Mouse (Mus musculus) left cerebral cortex, adult 11 months (tissue): Measurements from ENCODE around the gene Fryl.

Experiments
- DNase-seq: peaks from one replicate; pipeline ENCODE4 v3.0.0; 2022; ENCODE audit warnings: low spot score

The Fryl gene

DNA sequence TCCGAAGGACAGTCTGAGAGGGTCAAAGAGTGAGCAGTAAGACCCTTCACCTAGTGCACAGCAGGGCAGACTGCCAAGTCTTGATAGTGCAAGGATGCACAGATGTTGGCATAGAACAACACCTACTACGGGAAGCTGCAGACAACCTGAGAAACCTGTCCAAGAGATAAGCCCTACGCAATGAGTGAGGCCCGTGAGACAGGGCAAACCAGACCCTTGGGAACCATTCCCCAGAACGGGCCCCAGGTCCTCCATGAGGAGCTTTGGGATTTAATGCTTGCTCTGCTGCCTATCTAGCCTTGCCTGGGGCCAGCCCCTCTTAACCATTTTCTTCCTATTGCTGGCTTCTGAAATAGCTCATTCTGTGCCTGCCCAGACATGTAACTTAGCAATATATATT is 99.4 kb downstream of the Fryl start:
- no peak for DNase-seq

DNA sequence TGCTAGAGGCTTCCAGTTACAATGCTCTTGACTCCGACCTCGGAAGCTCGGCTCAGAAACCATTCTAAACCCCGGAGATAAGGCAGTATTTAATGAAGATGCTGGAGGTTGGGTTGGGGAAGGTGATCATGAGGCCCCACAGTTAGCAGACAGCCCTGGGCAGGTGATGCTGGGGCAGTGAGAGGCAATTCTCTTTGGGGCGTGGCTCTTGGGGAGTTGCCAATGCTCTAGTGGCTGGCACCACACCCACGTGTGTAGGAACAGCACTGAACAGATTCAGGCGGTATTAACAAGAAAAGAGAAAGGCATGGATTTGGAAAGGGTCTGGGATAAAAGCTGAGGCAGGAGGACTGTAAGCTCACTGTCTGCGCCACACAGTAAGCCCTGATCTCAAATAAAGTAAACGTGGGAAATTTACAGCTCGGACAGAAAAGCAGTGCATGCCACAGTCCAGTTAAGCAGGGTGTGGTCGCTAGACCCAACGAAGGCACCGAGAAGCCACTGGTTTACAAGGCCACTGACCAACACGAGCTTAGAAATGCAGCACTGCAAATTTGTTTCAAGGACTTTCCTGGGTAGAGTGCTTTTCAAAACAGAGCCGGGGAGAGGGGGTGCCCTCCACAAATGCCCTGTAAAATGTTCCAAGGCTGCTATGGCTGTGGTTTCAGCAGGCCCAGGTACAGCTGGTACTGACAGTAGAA is 100.0 kb downstream of the Fryl start:
- no peak for DNase-seq

DNA sequence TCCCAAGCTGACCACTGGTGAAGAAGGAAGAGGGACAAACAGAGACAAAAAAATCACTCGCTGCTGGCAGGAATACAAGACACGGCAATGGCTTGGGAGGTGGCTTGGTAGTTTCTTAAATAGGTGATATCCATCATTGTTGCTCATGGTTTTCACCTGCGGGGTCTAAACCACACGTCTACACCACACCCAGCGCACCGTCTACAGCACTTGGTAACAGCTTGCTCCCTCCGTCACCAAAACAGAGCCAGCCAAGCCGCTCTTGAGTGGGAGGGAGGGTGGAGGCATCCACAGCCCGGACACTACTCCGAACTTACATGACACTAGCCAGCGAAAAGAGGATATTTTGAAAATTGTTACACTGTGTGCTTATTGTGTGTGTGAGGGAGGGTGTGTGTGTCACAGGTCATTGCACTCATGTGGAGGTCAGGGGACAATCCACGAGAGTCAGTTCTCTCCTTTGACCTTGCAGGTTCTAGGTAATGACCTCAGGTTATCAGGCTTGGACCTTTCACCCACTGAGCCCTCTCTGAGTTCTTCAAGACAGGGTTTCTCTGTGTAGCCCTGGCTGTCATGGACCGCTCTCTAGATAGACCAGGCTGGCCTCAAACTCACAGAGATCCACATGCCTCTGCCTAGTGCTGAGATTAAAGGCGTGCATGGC is 102.5 kb downstream of the Fryl start:
- no peak for DNase-seq

DNA sequence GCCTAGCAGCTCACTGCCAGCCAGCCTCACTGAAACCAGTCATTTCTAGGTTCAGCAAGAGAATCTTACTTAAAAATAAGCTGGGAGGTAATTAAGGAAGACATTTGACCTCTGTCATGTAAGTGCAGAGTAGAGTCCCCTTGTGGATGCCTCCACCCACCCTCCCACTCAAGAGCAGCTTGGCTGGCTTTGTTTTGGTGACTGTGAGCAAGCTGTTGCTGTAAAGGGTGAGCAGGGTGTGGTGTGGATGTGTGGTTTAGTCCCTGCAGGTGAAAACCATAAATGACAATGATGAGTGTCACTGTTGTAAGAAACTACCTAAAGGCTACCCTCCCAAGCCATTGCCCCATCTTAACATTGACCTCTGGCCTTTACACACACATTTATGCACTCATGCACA is 104.2 kb downstream of the Fryl start:
- no peak for DNase-seq

DNA sequence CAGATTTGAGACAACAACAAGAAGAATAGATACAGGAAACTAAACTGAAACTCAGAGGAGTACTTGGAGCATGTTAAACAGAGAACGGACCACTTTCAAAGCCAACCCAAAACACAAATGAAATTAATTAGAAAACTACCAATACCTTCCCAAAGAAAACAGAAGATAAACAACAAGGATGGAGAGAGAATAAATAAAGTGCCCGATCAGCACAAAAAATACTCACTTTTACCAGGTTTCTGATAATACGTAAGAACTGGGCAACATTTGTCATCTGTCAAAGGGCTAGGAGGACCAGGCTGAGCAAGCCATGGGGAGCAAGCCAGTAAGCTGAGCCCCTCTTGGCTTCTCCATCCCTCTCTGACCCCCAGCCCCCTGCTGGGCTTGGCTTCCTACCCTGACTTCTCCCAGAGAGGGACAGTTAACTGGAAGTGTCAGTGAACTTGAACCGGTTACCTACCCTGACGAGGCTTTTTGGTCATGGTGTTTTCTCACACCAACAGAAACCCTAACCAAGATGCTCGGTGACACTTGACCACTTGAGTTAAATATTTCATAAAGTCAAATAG is 105.5 kb downstream of the Fryl start:
- DNase-seq: no peak

DNA sequence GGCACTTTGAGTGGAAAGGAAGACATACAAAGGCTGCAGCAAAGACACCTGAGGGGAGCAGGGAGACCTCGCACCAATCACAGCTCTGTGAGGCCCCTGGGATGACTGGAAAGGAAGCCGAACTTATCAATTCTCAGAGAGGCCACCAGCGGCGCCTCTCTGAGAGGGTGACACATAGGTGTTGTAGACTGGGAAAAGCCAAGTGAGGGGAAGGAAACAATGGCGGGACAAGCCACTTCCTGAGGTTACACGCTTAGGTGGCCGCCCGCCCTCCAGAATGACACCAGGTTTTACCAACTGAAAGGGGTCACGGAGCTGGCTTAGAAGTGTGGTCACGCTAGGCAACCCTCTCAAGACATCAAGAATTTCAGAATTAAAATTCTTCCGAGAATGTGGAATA is 111.4 kb downstream of the Fryl start:
- no peak for DNase-seq

DNA sequence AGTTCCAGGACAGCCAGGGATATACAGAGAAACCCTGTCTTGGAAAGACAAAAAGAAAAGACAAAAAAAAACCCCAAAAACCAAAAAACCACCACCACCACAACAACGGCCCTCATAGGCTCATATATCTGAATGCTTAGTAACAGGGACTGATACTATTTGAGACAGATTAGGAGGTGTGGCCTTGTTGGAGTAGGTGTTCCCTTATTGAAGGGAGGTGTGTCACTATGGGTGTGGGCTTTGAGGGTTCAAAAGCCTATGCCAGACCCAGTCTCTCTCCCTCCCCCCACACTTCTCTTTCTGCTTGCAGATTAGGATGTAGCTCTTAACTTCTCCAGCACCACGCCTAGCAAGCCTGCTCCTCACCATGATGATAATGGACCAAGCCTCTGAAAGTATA is 114.7 kb downstream of the Fryl start:
- no peak for DNase-seq

DNA sequence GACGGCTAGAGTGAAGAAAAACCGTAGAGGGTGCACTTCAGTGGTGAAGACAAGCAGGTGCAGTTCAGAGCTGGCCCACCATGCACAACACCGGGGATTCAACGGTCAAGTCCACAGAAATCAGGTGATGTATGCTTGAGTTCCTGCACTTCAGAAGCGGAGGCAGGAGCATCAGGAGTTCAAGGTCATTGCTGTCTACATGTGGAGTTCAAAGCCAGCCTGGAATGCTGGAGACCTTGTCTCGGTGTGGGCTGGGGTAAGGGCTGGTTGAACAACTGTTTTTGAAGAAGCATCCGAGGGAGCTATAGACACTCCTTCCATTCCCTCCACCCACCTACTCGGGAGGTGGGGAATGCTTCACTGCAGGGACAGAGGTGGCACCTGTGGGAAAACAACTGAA is 115.3 kb downstream of the Fryl start:
- no peak for DNase-seq

DNA sequence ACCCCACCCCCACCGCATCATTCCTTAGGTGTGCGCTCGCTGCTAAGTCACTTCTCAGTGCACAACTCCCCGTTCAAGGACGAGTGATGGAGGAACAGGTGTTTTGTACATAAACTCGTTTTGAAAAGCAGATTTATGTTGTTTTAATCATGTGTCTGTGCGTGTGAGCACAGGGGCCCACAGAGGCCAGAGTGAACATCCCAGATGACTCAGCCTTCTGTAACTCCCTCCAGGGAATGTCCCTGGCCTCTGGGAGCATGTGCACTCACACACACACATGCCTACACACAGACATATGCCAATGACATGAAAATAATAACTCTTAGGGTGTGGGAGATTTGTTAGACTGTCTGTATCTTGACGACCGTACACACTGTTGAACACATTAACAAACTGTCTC is 118.9 kb downstream of the Fryl start:
- no peak for DNase-seq

DNA sequence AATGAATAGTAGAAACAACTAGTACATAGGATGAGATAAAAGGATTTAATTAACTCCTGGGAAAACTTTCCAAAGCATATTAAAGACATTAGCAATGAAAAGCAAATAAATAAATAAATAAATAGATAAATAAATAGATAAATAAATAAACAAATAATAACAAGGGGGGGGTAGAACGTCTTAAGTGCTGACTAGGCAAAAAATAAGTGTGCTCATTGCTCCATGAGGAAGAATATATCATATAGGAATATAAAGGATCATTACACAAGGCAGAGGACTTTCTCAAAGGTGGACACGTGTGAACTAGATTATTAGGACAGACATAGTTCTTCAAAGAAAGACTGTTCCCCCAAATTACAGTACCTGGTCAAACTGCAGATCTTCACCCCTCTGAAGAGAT is 120.5 kb downstream of the Fryl start:
- no peak for DNase-seq

DNA sequence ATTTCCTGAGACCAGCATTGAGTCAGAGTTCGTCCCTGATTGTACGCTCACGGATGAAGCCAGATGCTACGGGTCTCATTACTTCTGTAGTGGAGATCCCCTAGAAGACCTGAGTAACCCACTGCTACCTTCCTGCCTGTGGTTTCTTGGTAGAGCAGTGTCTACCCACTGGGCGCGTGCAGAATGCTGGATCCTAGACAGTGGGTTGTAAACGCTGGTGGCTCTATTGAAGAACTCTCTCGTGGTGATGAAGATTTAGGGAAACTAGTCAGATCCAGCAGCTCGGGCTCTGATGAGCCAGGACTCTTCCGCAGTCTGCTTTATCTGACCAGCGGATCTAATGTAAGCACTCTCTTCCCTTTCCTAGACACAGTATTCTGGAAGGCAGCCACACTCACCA is 121.3 kb downstream of the Fryl start:
- DNase-seq: no peak

DNA sequence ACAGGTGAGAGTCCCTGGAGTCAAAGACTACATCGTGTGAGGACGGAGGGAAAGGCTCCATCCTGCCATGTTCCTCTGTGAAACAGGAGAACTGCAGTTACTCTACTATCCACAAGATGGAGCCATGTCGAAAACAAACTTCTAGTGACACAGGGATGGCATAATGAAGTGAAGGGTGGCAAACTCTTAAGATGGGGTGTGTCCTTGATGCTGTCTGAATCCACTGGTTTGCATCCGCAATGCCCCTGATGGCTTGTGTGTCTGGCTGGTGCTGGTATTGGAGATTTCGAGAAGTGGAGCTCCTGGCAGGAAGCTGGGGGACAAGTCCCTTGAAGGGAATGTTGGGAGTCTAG is 122.6 kb downstream of the Fryl start:
- peak; percentile 44 for DNase-seq

DNA sequence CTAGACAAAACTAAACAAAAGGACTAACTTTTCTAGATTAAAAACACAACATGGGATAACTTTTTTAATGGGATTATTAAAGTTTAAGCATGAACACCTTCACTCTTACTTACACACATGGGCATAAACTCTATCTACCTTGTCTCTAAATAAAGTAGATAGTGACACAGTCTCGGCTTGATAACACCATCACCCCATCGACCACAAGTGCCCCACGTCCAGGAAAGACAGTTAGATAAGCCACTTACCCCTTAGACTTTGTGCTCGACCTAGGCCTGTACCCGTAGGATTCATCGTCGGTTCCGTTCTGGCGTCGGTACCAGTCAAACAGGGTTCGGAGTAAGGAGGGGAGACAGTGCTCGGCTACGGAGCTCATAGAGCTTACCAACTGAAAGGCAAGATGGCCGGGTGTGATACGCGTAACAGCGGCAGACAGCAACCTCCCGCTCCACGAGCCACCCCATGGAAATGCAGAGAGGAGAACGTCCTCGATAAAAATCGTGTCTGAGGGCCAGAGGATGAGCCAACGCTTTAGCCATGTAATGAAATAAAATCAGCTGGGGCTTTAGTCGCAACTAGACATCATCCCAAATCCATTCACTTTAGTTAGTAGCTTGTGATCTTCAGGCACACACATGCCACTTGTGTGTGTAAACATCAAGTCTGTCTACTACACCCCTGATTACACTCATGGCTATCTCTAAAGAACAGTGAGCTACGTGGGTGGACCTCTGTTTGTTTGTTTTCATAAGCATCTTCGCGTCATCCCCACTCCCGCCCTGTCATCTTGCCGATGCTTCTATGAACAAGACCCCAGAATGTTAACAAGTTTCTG is 123.2 kb downstream of the Fryl start:
- no peak for DNase-seq

DNA sequence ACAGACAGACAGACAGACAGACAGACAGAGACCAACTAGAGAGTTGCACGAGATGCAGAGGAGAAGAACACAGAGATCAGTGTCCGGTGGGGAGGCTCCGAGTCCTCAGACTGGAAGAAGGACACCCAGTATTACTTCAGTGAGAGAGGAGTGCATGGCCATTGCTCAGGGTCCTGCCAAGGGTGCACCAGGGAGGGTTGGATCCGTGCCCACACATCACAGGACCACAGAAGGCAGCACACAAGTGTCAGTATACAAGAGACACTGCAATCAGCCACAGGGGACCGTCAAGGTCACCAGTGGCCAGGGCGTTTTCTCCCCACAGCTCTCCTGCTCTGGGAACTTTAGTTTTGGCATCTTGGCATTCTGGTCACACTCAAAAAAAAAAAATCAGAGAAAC is 125.4 kb downstream of the Fryl start:
- no peak for DNase-seq

DNA sequence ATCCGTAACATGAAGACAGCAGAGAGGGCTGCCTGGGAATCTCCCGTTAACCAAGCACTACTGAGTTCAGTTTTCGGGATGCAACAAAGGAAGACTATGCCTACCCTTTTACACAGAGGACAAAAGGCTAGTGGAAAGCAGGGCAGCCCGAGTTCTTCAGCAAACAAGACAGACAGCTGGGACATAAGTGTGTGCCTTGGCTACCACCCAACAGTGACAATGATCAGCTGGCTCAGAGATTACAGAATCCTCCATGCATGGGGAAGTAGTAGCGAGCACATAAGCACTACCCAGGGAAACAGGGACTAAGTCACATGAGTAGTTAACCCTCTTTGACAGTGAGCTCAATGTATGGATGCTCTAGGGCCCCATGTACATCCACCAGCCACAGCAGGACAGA is 126.5 kb downstream of the Fryl start:
- peak; percentile 56 for DNase-seq

DNA sequence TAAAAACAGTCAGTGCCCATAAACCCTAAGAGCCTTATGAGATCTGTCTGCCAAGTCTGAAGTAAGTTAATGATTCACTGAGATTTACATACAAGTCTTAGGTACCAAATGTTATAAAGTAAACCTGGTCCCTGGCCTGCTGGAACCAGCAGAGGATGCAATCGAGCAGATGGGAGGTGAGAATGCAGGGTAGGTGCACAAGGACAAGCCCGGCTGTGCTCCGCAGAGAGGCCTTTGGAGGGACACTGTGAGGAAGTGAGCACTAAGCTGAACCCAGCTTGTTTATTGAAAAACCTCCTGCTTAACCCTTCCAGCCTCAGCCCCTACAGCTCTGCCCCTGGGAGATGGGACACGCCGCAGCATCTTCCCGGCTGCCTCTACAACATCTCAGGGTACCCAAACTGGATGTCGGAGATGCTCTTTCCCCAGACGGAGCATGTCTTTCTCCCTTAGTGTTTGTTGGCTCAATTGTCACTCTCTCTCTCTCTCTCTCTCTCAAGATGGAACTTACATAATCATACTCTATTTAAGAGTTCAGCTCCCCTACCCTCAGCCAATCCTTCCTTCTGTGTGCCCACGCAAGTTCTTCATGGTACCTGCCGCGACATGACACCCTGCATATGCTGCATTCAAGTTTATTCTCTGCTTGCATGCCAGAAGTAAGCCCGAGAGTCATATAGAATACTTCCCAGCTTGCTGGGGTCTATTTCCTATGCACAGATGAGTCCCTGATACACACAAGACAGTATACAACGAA is 136.3 kb downstream of the Fryl start:
- no peak for DNase-seq

DNA sequence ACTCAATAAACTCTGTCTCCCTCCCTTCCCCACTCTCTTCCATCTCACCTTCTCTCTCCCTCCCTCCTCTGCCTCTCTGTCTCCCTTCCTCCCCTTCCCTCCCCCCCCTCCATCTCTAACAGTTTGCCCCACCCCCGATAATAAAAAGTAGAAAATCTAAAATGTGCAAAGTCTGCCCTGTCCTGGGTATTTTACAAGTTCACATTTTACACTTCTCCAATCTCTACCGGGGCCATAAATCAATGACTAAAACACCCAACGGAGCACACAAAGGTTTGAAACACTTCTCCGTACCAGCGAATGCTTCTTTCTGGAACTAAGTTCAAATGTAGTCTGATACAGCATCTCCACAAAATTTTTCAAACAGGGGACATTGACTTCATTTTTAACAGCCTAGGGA is 136.9 kb downstream of the Fryl start:
- DNase-seq: no peak

DNA sequence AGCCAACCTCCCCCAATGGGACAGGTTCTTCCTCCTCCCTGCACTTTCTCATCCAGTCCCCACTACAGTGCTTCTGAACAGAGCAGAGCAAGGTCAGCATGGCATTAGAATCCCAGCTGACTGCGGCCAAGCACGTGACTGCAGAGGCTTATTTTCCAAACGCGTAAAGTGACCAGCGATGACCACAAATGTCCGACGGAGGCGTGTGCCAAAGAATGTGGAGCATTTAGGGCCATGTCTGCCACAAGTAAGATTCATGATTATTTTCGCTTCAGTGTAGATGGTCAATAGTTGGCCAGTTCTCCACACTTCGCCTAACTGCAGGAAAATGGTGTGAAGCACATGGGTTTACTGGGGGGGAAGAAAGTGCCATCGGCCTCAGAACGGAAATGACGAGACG is 137.6 kb downstream of the Fryl start:
- DNase-seq: no peak

DNA sequence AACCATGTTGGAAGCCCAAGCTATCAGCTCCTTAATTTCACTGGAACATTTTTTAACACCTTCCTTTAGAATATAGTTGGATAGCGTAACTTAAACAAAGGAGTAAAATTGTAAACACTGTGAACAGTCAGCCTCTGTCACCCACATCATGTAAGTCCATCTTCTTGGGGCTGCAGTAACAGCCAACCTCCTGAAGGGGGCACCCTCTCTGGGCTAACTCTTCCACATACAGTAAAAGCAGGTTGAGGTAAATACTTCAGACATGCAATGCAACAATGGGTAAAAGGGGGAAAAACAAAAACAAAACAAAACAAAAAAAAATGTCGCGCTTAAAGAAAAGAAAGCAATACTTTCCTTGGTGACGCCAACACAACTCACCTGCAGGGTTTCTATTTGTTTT is 141.5 kb downstream of the Fryl start:
- DNase-seq: no peak

DNA sequence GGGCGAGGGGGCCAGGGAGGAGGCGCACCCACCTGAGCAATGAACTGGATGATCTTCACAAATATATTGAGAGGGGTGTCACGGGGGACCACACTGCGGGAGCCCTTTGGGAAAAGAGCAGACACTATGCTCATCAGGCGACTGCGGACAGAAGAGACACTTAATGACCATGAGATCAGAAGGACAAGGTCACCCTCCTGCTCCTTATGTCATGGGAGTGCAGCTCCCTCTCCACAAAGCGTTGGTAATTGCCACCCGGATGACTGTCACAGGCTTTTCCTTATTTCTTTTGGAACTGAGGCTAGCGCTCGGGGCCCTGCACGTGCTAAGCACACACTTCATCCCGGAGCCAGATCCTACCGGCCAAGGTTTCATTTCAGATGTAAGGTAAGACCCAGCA is 144.1 kb downstream of the Fryl start:
- DNase-seq: no peak

DNA sequence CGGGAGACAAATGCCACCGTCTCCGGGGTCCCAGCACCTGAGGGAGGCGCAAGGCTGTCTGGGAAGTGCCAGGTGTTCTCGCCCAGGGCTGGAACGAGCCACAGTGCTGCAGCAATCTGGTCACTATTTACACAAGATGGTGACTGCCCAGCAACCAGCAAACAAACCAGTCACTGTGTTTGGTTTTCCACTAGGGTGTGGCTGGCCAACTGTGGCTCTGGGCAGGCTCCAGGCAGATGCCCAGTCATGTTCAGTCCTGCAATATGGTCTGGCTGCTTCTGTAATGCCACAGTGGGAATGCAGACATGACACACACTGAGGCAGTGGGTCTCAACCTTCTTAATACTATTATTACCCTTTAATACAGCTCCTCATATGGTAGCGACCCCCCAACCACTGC is 152.8 kb downstream of the Fryl start:
- DNase-seq: no peak

DNA sequence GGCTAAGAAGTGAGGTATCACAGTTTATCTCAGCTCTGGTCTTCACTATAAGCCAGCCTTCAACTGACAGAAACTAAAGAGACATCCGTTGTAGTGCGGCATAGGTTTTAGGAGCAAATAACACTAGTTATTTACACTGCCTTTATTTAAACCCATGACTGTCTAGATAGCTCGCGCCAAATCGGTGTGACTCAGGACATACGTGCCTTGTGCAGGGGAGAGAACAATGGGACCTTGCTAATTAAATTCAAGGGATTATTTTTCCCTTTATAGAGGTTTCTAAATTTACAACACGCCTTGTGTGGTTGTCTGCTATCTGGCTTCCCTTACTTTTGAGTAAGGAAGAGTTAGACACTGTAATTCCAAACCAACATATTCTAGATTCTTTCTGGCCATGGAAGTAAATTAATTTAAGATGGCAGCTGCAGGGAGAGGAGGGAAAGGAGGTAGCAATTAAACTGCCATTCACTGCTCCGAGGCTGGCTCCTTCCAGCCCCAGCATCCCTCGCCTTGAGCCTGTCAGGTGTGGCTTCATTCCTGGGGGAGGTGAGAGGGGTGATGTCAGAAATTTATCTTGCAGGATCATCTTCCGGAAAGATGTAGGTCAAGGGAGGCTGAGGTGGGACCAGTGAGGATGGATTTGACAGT is 154.0 kb downstream of the Fryl start:
- no peak for DNase-seq
